Mouse (Mus musculus) heart, postnatal 0 days (tissue): ENCODE data around the gene Fn1.

ENCODE experiments used
- CTCF ChIP-seq: IDR thresholded peaks from 2 replicates; pipeline ENCODE4 v1.5.1; 2016; ENCODE audit warnings: antibody characterized with exemption, control low read depth, low read depth
- EP300 ChIP-seq: IDR thresholded peaks from 2 replicates; pipeline ENCODE4 v1.6.1; 2016; ENCODE audit warnings: antibody characterized with exemption, low read depth

GRCm38 (mm10) chr1:71579526-71579925, 73.5 kb downstream of the Fn1 start:
- TF ChIP-seq CTCF = no peak
- no peak for TF ChIP-seq EP300
